Mouse (Mus musculus): Measurements from ENCODE around the gene Plekhg6. TPM values are rescaled to one million over a fixed set of nuclear protein-coding genes. Genes with fewer than 3 reads are reported as not detected.

The Plekhg6 gene
- 0.30 and 0.51 TPM in 2 replicates for polyA plus RNA-seq (2015; fragmentation: Nextera tagmentation; extraction: Ambion mirVana)

GRCm38 (mm10) chr6:125380372-125381360, at the start of gene Plekhg6:
Gene Plekhg6, minus strand, starts transcription at chr6:125380793.

GRCm38 (mm10) chr6:125348721-125349574, 31.6 kb downstream of the Plekhg6 start, which contains the start of gene Tnfrsf1a:
Gene Tnfrsf1a, plus strand, starts transcription at chr6:125349362.

GRCm38 (mm10) chr6:125320323-125320722, 60.3 kb downstream of the Plekhg6 start, which contains the start of gene Scnn1a:
Gene Scnn1a, plus strand, starts transcription at chr6:125320659.

GRCm38 (mm10) chr6:125313546-125314230, 66.9 kb downstream of the Plekhg6 start, which contains the start of gene Ltbr:
Gene Ltbr, minus strand, starts transcription at chr6:125313885.

Other genes starting within 250 kb of the Plekhg6 start
- 17.8 and 24.3 TPM in 2 replicates for gene Nop2, start 248.9 kb downstream of the Plekhg6 start, polyA plus RNA-seq (2015; fragmentation: Nextera tagmentation; extraction: Ambion mirVana)
- 14.3 and 19.4 TPM in 2 replicates for gene Iffo1, start 235.6 kb downstream of the Plekhg6 start, polyA plus RNA-seq (2015; fragmentation: Nextera tagmentation; extraction: Ambion mirVana)
- 886 and 1,355 TPM in 2 replicates for gene Gapdh, start 214.3 kb downstream of the Plekhg6 start, polyA plus RNA-seq (2015; fragmentation: Nextera tagmentation; extraction: Ambion mirVana)
- 27.6 and 29.4 TPM in 2 replicates for gene Ncapd2, start 189.1 kb downstream of the Plekhg6 start, polyA plus RNA-seq (2015; fragmentation: Nextera tagmentation; extraction: Ambion mirVana)
- 244 and 300 TPM in 2 replicates for gene Mrpl51, start 189.0 kb downstream of the Plekhg6 start, polyA plus RNA-seq (2015; fragmentation: Nextera tagmentation; extraction: Ambion mirVana)
- 5.4 and 12.5 TPM in 2 replicates for gene Vamp1, start 165.2 kb downstream of the Plekhg6 start, polyA plus RNA-seq (2015; fragmentation: Nextera tagmentation; extraction: Ambion mirVana)
- gene Tapbpl, start 148.9 kb downstream of the Plekhg6 start, polyA plus RNA-seq (2015; fragmentation: Nextera tagmentation; extraction: Ambion mirVana) = 10.2 and 11.4 TPM in 2 replicates
- 1.4 and 6.7 TPM in 2 replicates for gene Cd27, start 143.8 kb downstream of the Plekhg6 start, polyA plus RNA-seq (2015; fragmentation: Nextera tagmentation; extraction: Ambion mirVana)
- not detected in 2 replicates for gene Tuba3a, start 94.8 kb downstream of the Plekhg6 start, polyA plus RNA-seq (2015; fragmentation: Nextera tagmentation; extraction: Ambion mirVana)
- gene Ltbr, start 66.9 kb downstream of the Plekhg6 start, polyA plus RNA-seq (2015; fragmentation: Nextera tagmentation; extraction: Ambion mirVana) = 50.3 and 70.1 TPM in 2 replicates
- gene Scnn1a, start 60.1 kb downstream of the Plekhg6 start, polyA plus RNA-seq (2015; fragmentation: Nextera tagmentation; extraction: Ambion mirVana) = 1.2 and 1.6 TPM in 2 replicates
- 86.6 and 158 TPM in 2 replicates for gene Tnfrsf1a, start 31.4 kb downstream of the Plekhg6 start, polyA plus RNA-seq (2015; fragmentation: Nextera tagmentation; extraction: Ambion mirVana)
- 278 and 300 TPM in 2 replicates for gene Cd9, start 114.0 kb upstream of the Plekhg6 start, polyA plus RNA-seq (2015; fragmentation: Nextera tagmentation; extraction: Ambion mirVana)
- 3.3 and 9.1 TPM in 2 replicates for gene Vwf, start 166.0 kb upstream of the Plekhg6 start, polyA plus RNA-seq (2015; fragmentation: Nextera tagmentation; extraction: Ambion mirVana)

All from adrenal gland, postnatal 0 days (tissue).